Mouse (Mus musculus) heart, embryonic 13.5 days (tissue): ENCODE results near the gene Cd5. TPM values are rescaled to one million over a fixed set of nuclear protein-coding genes. Genes with fewer than 3 reads are reported as not detected.
A peak's percentile ranks its signal among the peaks of the same experiment; 100 is the strongest.

ENCODE experiments used
- ATAC-seq: fragments of 200-750 bp; cut with Nextera tagmentation; 2 replicates; pipeline ENCODE4 v1.8.0; 2017; ENCODE audit warnings: moderate TSS enrichment; ENCODE audit not compliant: insufficient number of reproducible peaks, low FRiP score, low TSS enrichment; ENCODE audit errors: extremely low read depth
- H3K27ac ChIP-seq: fragments of 300-500 bp; sonication (generic); replicated peaks from 2 replicates; pipeline ENCODE4 v1.5.1; 2015; ENCODE audit warnings: moderate library complexity, mild to moderate bottlenecking, inconsistent platforms
- H3K27me3 ChIP-seq: fragments of 300-500 bp; sonication (generic); replicated peaks from 2 replicates; pipeline ENCODE4 v1.6.1; 2015; ENCODE audit warnings: mild to moderate bottlenecking, inconsistent platforms
- H3K36me3 ChIP-seq: fragments of 300-500 bp; sonication (generic); 2 replicates; pipeline ENCODE4 v1.6.1; 2015; ENCODE audit warnings: mild to moderate bottlenecking, inconsistent platforms
- H3K4me1 ChIP-seq: fragments of 300-500 bp; sonication (generic); 2 replicates; pipeline ENCODE4 v1.6.1; 2015; ENCODE audit warnings: inconsistent platforms
- H3K4me2 ChIP-seq: fragments of 300-500 bp; sonication (generic); 2 replicates; pipeline ENCODE4 v1.6.1; 2015; ENCODE audit warnings: inconsistent platforms, mild to moderate bottlenecking, moderate library complexity
- H3K4me3 ChIP-seq: fragments of 300-500 bp; sonication (generic); 2 replicates; pipeline ENCODE4 v1.5.1; 2015; ENCODE audit warnings: moderate library complexity, mild to moderate bottlenecking, inconsistent platforms
- H3K9ac ChIP-seq: fragments of 300-500 bp; sonication (generic); 2 replicates; pipeline ENCODE4 v1.6.1; 2015; ENCODE audit warnings: inconsistent platforms, mild to moderate bottlenecking, moderate library complexity
- H3K9me3 ChIP-seq: fragments of 300-500 bp; sonication (generic); 2 replicates; pipeline ENCODE4 v1.6.1; 2016; ENCODE audit warnings: inconsistent platforms
- WGBS: fragments of 180-500 bp; shearing (Covaris S2); methylation state at CpG from one replicate; pipeline ENCODE4 v1.1.7; 2015; ENCODE audit warnings: mixed read lengths; 5-methylcytosine and 5-hydroxymethylcytosine counted together
- polyA plus RNA-seq: library from polyadenylated mRNA; unstranded; fragments of >200 nt; fragmentation: Nextera tagmentation; extraction: Ambion mirVana; gene quantifications from 2 replicates; pipeline ENCODE4 v1.2.1, GENCODE M21; 2015

Cd5 gene
- polyA plus RNA-seq, 1 experiment from 2014 or later = 0.71 TPM

GRCm38 (mm10) chr19:10724629-10725363, 14.0 kb downstream of the Cd5 start:
- H3K4me2 ChIP-seq = no peak overlapping the region
- no peaks in the 10 kb centered on the region for H3K9me3 ChIP-seq
- no peak overlapping the region for H3K27ac ChIP-seq
- peaks cover 22% of the 10 kb centered on the region for H3K4me1 ChIP-seq
- no peaks in the 10 kb centered on the region; the same call in 1 of the 2 replicates for H3K27me3 ChIP-seq
- ATAC-seq = no peak
- no peak overlapping the region for H3K4me3 ChIP-seq
- no peaks in the 10 kb centered on the region for H3K36me3 ChIP-seq
- WGBS = 63% methylated on average over 13 of the region's 13 CpGs
- H3K9ac ChIP-seq = no peak overlapping the region

- H3K27ac ChIP-seq = no peak overlapping the region
- H3K4me3 ChIP-seq = no peak overlapping the region
- WGBS = 46% methylated on average over 5 of the region's 5 CpGs
- no peaks in the 10 kb centered on the region for H3K9me3 ChIP-seq
- H3K4me2 ChIP-seq = no peak overlapping the region
- no peak overlapping the region for H3K9ac ChIP-seq
- no peaks in the 10 kb centered on the region; the same call in 1 of the 2 replicates for H3K27me3 ChIP-seq
- peaks cover 26% of the 10 kb centered on the region for H3K4me1 ChIP-seq
- no peak for ATAC-seq
- H3K36me3 ChIP-seq = no peaks in the 10 kb centered on the region
Observed at GRCm38 (mm10) chr19:10723649-10724048, 15.2 kb downstream of the Cd5 start.

- WGBS = 10% methylated on average over 13 of the region's 13 CpGs
- no peak overlapping the region; the same call in none of the 2 replicates for H3K9ac ChIP-seq
- ATAC-seq = no peak
- no peak overlapping the region for H3K4me3 ChIP-seq
- H3K9me3 ChIP-seq = no peaks in the 10 kb centered on the region
- no peaks in the 10 kb centered on the region for H3K36me3 ChIP-seq
- peaks cover 30% of the 10 kb centered on the region for H3K4me1 ChIP-seq
- H3K27me3 ChIP-seq = no peaks in the 10 kb centered on the region; the same call in 1 of the 2 replicates
- H3K27ac ChIP-seq = no peak overlapping the region
- peak overlapping the region; percentile 20 for H3K4me2 ChIP-seq
Observed at GRCm38 (mm10) chr19:10723084-10723483, 15.7 kb downstream of the Cd5 start.

- no peak for ATAC-seq
- no peaks in the 10 kb centered on the region for H3K9me3 ChIP-seq
- no peaks in the 10 kb centered on the region for H3K36me3 ChIP-seq
- 44% methylated on average over 5 of the region's 5 CpGs for WGBS
- H3K4me2 ChIP-seq = no peak overlapping the region
- H3K9ac ChIP-seq = no peak overlapping the region
- no peaks in the 10 kb centered on the region; the same call in 1 of the 2 replicates for H3K27me3 ChIP-seq
- peaks cover 34% of the 10 kb centered on the region for H3K4me1 ChIP-seq
- no peak overlapping the region for H3K4me3 ChIP-seq
- no peak overlapping the region for H3K27ac ChIP-seq
Observed at GRCm38 (mm10) chr19:10721064-10721463, 17.7 kb downstream of the Cd5 start.

- H3K27ac ChIP-seq = peak overlapping the region; percentile 34; the same call in 1 of the 2 replicates
- no peaks in the 10 kb centered on the region for H3K9me3 ChIP-seq
- H3K4me2 ChIP-seq = peak overlapping the region; percentile 12; the same call in 1 of the 2 replicates
- H3K27me3 ChIP-seq = no peaks in the 10 kb centered on the region; the same call in 1 of the 2 replicates
- peak overlapping the region; percentile 8; the same call in 1 of the 2 replicates for H3K9ac ChIP-seq
- WGBS = 29% methylated on average over 3 of the region's 3 CpGs
- H3K4me3 ChIP-seq = no peak overlapping the region
- no peak for ATAC-seq
- H3K4me1 ChIP-seq = peaks cover 34% of the 10 kb centered on the region
- no peaks in the 10 kb centered on the region for H3K36me3 ChIP-seq
Observed at GRCm38 (mm10) chr19:10720524-10720923, 18.3 kb downstream of the Cd5 start.

GRCm38 (mm10) chr19:10719751-10720150, 19.1 kb downstream of the Cd5 start:
- Histone ChIP-seq H3K4me1 (peaks cover 34% of the 10 kb centered on the region), H3K36me3 (no peaks in the 10 kb centered on the region), H3K4me2 (peak overlapping the region; percentile 12; the same call in 1 of the 2 replicates), H3K27ac (peak overlapping the region; percentile 34), H3K9me3 (no peaks in the 10 kb centered on the region), H3K27me3 (no peaks in the 10 kb centered on the region; the same call in 1 of the 2 replicates), H3K4me3 (no peak overlapping the region), H3K9ac (peak overlapping the region; percentile 8; the same call in 1 of the 2 replicates)
- WGBS = 36% methylated on average over 2 of the region's 2 CpGs
- ATAC-seq = no peak

- H3K9ac ChIP-seq = peak overlapping the region; percentile 28; the same call in 1 of the 2 replicates
- H3K9me3 ChIP-seq = no peaks in the 10 kb centered on the region
- peaks cover 12% of the 10 kb centered on the region for H3K36me3 ChIP-seq
- H3K4me1 ChIP-seq = peaks cover 34% of the 10 kb centered on the region
- no peaks in the 10 kb centered on the region; the same call in 1 of the 2 replicates for H3K27me3 ChIP-seq
- no peak overlapping the region for H3K4me3 ChIP-seq
- 47% methylated on average over 7 of the region's 7 CpGs for WGBS
- H3K4me2 ChIP-seq = no peak overlapping the region
- no peak overlapping the region for H3K27ac ChIP-seq
- ATAC-seq = peak; percentile 21; the same call in 1 of the 2 replicates
Observed at GRCm38 (mm10) chr19:10718251-10718775, 20.5 kb downstream of the Cd5 start.

- Histone ChIP-seq H3K4me1 (peaks cover 26% of the 10 kb centered on the region), H3K27ac (no peak overlapping the region), H3K9ac (no peak overlapping the region), H3K4me2 (no peak overlapping the region), H3K27me3 (no peaks in the 10 kb centered on the region), H3K9me3 (no peaks in the 10 kb centered on the region), H3K36me3 (peaks cover 40% of the 10 kb centered on the region), H3K4me3 (no peak overlapping the region)
- ATAC-seq = no peak; the same call in 1 of the 2 replicates
- WGBS = 90% methylated on average over 6 of the region's 6 CpGs
Observed at GRCm38 (mm10) chr19:10715476-10715875, 23.3 kb downstream of the Cd5 start.

GRCm38 (mm10) chr19:10714682-10715475, 23.9 kb downstream of the Cd5 start:
- no peaks in the 10 kb centered on the region for H3K27me3 ChIP-seq
- H3K4me3 ChIP-seq = no peak overlapping the region
- no peak overlapping the region for H3K9ac ChIP-seq
- peaks cover 45% of the 10 kb centered on the region for H3K36me3 ChIP-seq
- no peak for ATAC-seq
- H3K4me1 ChIP-seq = peaks cover 26% of the 10 kb centered on the region
- H3K27ac ChIP-seq = no peak overlapping the region
- H3K4me2 ChIP-seq = no peak overlapping the region
- no peaks in the 10 kb centered on the region for H3K9me3 ChIP-seq
- WGBS = 50% methylated on average over 4 of the region's 4 CpGs

GRCm38 (mm10) chr19:10714168-10714567, 24.6 kb downstream of the Cd5 start:
- Histone ChIP-seq H3K4me2 (no peak overlapping the region), H3K4me1 (peaks cover 28% of the 10 kb centered on the region), H3K9ac (no peak overlapping the region), H3K27ac (no peak overlapping the region), H3K4me3 (no peak overlapping the region), H3K27me3 (no peaks in the 10 kb centered on the region), H3K9me3 (no peaks in the 10 kb centered on the region), H3K36me3 (peaks cover 45% of the 10 kb centered on the region)
- 86% methylated on average over 6 of the region's 6 CpGs for WGBS
- no peak for ATAC-seq

GRCm38 (mm10) chr19:10713551-10713950, 25.3 kb downstream of the Cd5 start:
- peaks cover 35% of the 10 kb centered on the region for H3K4me1 ChIP-seq
- no peak overlapping the region for H3K27ac ChIP-seq
- H3K4me2 ChIP-seq = no peak overlapping the region
- no peak overlapping the region for H3K9ac ChIP-seq
- H3K36me3 ChIP-seq = peaks cover 50% of the 10 kb centered on the region
- no peak overlapping the region for H3K4me3 ChIP-seq
- no peaks in the 10 kb centered on the region for H3K9me3 ChIP-seq
- ATAC-seq = no peak
- 90% methylated on average over 10 of the region's 10 CpGs for WGBS
- no peaks in the 10 kb centered on the region for H3K27me3 ChIP-seq
